Mouse (Mus musculus): ENCODE measurements around the gene Rps3a1.

GRCm38 (mm10) chr3:86141366-86141765 is 1.1 kb downstream of the Rps3a1 start:
- no peak for TF ChIP-seq CTCF (IDR thresholded peaks at IDR 0.05; ENCODE audit: extremely low read depth, insufficient read length, insufficient replicate concordance, low read depth, low read length)
- no peak for TF ChIP-seq POLR2A (IDR thresholded peaks at IDR 0.05; ENCODE audit: low read depth, low read length)
